Mouse (Mus musculus) forebrain, embryonic 16.5 days (tissue): Measurements from ENCODE around the gene Rara. TPM values are rescaled to one million over a fixed set of nuclear protein-coding genes. Genes with fewer than 3 reads are reported as not detected.
A peak's percentile ranks its signal among the peaks of the same experiment; 100 is the strongest.

Experiments used
- ATAC-seq: fragments of 200-750 bp; cut with Nextera tagmentation; 2 replicates; pipeline ENCODE4 v1.8.0; 2017; ENCODE audit warnings: mild to moderate bottlenecking, moderate library complexity
- H3K27ac ChIP-seq: fragments of 300-500 bp; sonication (generic); 2 replicates; pipeline ENCODE4 v1.5.1; 2014; ENCODE audit warnings: low read length, control low read depth
- H3K27me3 ChIP-seq: fragments of 300-500 bp; sonication (generic); replicated peaks from 2 replicates; pipeline ENCODE4 v1.6.1; 2014; ENCODE audit warnings: low read length; ENCODE audit not compliant: control insufficient read depth, insufficient read depth
- H3K36me3 ChIP-seq: fragments of 300-500 bp; sonication (generic); 2 replicates; pipeline ENCODE4 v1.6.1; 2014; ENCODE audit not compliant: control insufficient read depth, insufficient read depth
- H3K4me1 ChIP-seq: fragments of 300-500 bp; sonication (generic); replicated peaks from 2 replicates; pipeline ENCODE4 v1.6.1; 2014; ENCODE audit warnings: low read length; ENCODE audit not compliant: control insufficient read depth, insufficient read depth
- H3K4me2 ChIP-seq: fragments of 300-500 bp; sonication (generic); 2 replicates; pipeline ENCODE4 v1.6.1; 2014; ENCODE audit warnings: mild to moderate bottlenecking, low read length, control low read depth
- H3K4me3 ChIP-seq: fragments of 300-500 bp; sonication (generic); replicated peaks from 2 replicates; pipeline ENCODE4 v1.5.1; 2014; ENCODE audit warnings: mild to moderate bottlenecking, low read length, control low read depth
- H3K9ac ChIP-seq: fragments of 300-500 bp; sonication (generic); replicated peaks from 2 replicates; pipeline ENCODE4 v1.6.1; 2014; ENCODE audit warnings: low read depth, low read length, control low read depth
- H3K9me3 ChIP-seq: fragments of 300-500 bp; sonication (generic); 2 replicates; pipeline ENCODE4 v1.6.1; 2016; ENCODE audit warnings: low read length; ENCODE audit not compliant: control insufficient read depth
- WGBS: fragments of 180-500 bp; shearing (Covaris S2); extraction: QIAGEN DNeasy Blood & Tissue Kit; methylation state at CpG from one replicate; pipeline ENCODE4 v1.1.7; 2014; 5-methylcytosine and 5-hydroxymethylcytosine counted together
- polyA plus RNA-seq: library from polyadenylated mRNA; unstranded; fragments of >200 nt; fragmentation: Nextera tagmentation; extraction: Ambion mirVana; gene quantifications from 2 replicates; pipeline ENCODE4 v1.2.1, GENCODE M21; 2015

Gene Rara
- polyA plus RNA-seq, 1 experiment from 2014 or later = 9.5 TPM

- no peaks in the 10 kb centered on the region for H3K9me3 ChIP-seq
- peaks cover 46% of the 10 kb centered on the region for H3K4me1 ChIP-seq
- H3K4me3 ChIP-seq = no peak overlapping the region
- H3K27me3 ChIP-seq = no peaks in the 10 kb centered on the region
- no peaks in the 10 kb centered on the region for H3K36me3 ChIP-seq
- H3K9ac ChIP-seq = no peak overlapping the region
- H3K4me2 ChIP-seq = no peak overlapping the region
- ATAC-seq = no peak
- WGBS = 59% methylated on average over 3 of the region's 3 CpGs
- H3K27ac ChIP-seq = no peak overlapping the region
Measured at GRCm38 (mm10) chr11:98945605-98945977, 18.0 kb downstream of the Rara start.

- no peak for ATAC-seq
- Histone ChIP-seq H3K4me2 (no peak overlapping the region), H3K9ac (no peak overlapping the region), H3K4me1 (peaks cover 31% of the 10 kb centered on the region), H3K27ac (no peak overlapping the region), H3K4me3 (no peak overlapping the region), H3K27me3 (no peaks in the 10 kb centered on the region), H3K9me3 (no peaks in the 10 kb centered on the region), H3K36me3 (no peaks in the 10 kb centered on the region)
- WGBS = 88% methylated on average over 18 of the region's 18 CpGs
Measured at GRCm38 (mm10) chr11:98947969-98948569, 20.5 kb downstream of the Rara start.

GRCm38 (mm10) chr11:98949242-98949957, 21.8 kb downstream of the Rara start:
- 63% methylated on average over 12 of the region's 12 CpGs for WGBS
- no peaks in the 10 kb centered on the region for H3K27me3 ChIP-seq

GRCm38 (mm10) chr11:98949958-98950460, 22.4 kb downstream of the Rara start:
- no peak for ATAC-seq
- WGBS = 78% methylated on average over 7 of the region's 7 CpGs

More at GRCm38 (mm10) chr11:98949242-98949957, 21.8 kb downstream of the Rara start:
- Histone ChIP-seq H3K27ac (no peak overlapping the region), H3K9me3 (no peaks in the 10 kb centered on the region), H3K4me2 (no peak overlapping the region), H3K4me1 (peaks cover 29% of the 10 kb centered on the region), H3K36me3 (no peaks in the 10 kb centered on the region), H3K9ac (no peak overlapping the region), H3K4me3 (no peak overlapping the region)
- ATAC-seq = no peak

GRCm38 (mm10) chr11:98950484-98950883, 22.9 kb downstream of the Rara start:
- peaks cover 35% of the 10 kb centered on the region for H3K4me1 ChIP-seq
- no peak overlapping the region for H3K4me2 ChIP-seq
- no peak overlapping the region for H3K9ac ChIP-seq
- H3K27me3 ChIP-seq = no peaks in the 10 kb centered on the region
- no peak for ATAC-seq
- no peak overlapping the region for H3K4me3 ChIP-seq
- no peak overlapping the region for H3K27ac ChIP-seq
- 89% methylated on average over 9 of the region's 9 CpGs for WGBS
- no peaks in the 10 kb centered on the region for H3K9me3 ChIP-seq
- H3K36me3 ChIP-seq = no peaks in the 10 kb centered on the region

More at GRCm38 (mm10) chr11:98949958-98950460, 22.4 kb downstream of the Rara start:
- H3K36me3 ChIP-seq = no peaks in the 10 kb centered on the region
- H3K9ac ChIP-seq = no peak overlapping the region
- H3K27me3 ChIP-seq = no peaks in the 10 kb centered on the region
- H3K4me3 ChIP-seq = no peak overlapping the region
- H3K27ac ChIP-seq = no peak overlapping the region
- H3K4me2 ChIP-seq = no peak overlapping the region
- peaks cover 30% of the 10 kb centered on the region for H3K4me1 ChIP-seq
- H3K9me3 ChIP-seq = no peaks in the 10 kb centered on the region

- Histone ChIP-seq H3K27me3 (no peaks in the 10 kb centered on the region), H3K4me3 (no peak overlapping the region), H3K4me2 (no peak overlapping the region), H3K36me3 (no peaks in the 10 kb centered on the region), H3K27ac (peak overlapping the region; percentile 67), H3K4me1 (peaks cover 40% of the 10 kb centered on the region), H3K9ac (peak overlapping the region; percentile 30), H3K9me3 (no peaks in the 10 kb centered on the region)
- WGBS = 36% methylated on average over 14 of the region's 16 CpGs
- peak; percentile 69 for ATAC-seq
Measured at GRCm38 (mm10) chr11:98951026-98951906, 23.6 kb downstream of the Rara start.

GRCm38 (mm10) chr11:98952111-98952510, 24.5 kb downstream of the Rara start:
- Histone ChIP-seq H3K27me3 (no peaks in the 10 kb centered on the region), H3K4me2 (no peak overlapping the region), H3K4me1 (peaks cover 40% of the 10 kb centered on the region), H3K9me3 (no peaks in the 10 kb centered on the region), H3K27ac (no peak overlapping the region), H3K4me3 (no peak overlapping the region), H3K9ac (no peak overlapping the region), H3K36me3 (no peaks in the 10 kb centered on the region)
- no peak for ATAC-seq
- 88% methylated on average over 1 of the region's 1 CpGs for WGBS

- no peak overlapping the region for H3K4me3 ChIP-seq
- H3K27me3 ChIP-seq = no peaks in the 10 kb centered on the region
- no peaks in the 10 kb centered on the region for H3K36me3 ChIP-seq
- H3K4me2 ChIP-seq = no peak overlapping the region
- H3K4me1 ChIP-seq = peaks cover 40% of the 10 kb centered on the region
- WGBS = 72% methylated on average over 2 of the region's 2 CpGs
- H3K27ac ChIP-seq = no peak overlapping the region
- no peaks in the 10 kb centered on the region for H3K9me3 ChIP-seq
- no peak for ATAC-seq
- no peak overlapping the region for H3K9ac ChIP-seq
Measured at GRCm38 (mm10) chr11:98952736-98953135, 25.1 kb downstream of the Rara start.

- no peak overlapping the region for H3K9ac ChIP-seq
- ATAC-seq = no peak
- H3K4me2 ChIP-seq = no peak overlapping the region
- H3K4me1 ChIP-seq = peaks cover 40% of the 10 kb centered on the region
- no peak overlapping the region for H3K27ac ChIP-seq
- H3K9me3 ChIP-seq = no peaks in the 10 kb centered on the region
- no peaks in the 10 kb centered on the region for H3K27me3 ChIP-seq
- H3K36me3 ChIP-seq = no peaks in the 10 kb centered on the region
- 30% methylated on average over 2 of the region's 2 CpGs for WGBS
- H3K4me3 ChIP-seq = no peak overlapping the region
Measured at GRCm38 (mm10) chr11:98953361-98953760, 25.7 kb downstream of the Rara start.
